In genomic region chr14:94615006-94615405, GRCm38 (mm10) we compare ENCODE assay signal across 23 mouse cellular contexts.
A peak's percentile ranks its signal among the peaks of the same experiment; 100 is the strongest.
DNase-seq lines count a peak whose midpoint lies in the region; ATAC-seq and TF ChIP-seq lines count a peak whose summit lies in the region.
"Had no signal": no experiment of that assay in that cellular context is flagged by ENCODE, and none has a peak within 500 bp of the region (broad histone marks: within the 10 kb centered on the region; RNA-seq: fewer than 3 reads in every experiment).

No protein-coding gene starts in this region.

- H3K27ac ChIP-seq in kidney, embryonic 15.5 days, result no peak overlapping the region
- H3K27ac ChIP-seq in limb, embryonic 14.5 days (replicated peaks; ENCODE audit: low read depth, low read length), result no peak overlapping the region
- H3K27ac ChIP-seq: embryonic facial prominence, embryonic 13.5 days; forebrain, embryonic 13.5 days; heart, embryonic 10.5 days; hindbrain, embryonic 13.5 days; hindbrain, postnatal 0 days had no signal

- H3K27me3 ChIP-seq in kidney, embryonic 15.5 days, result no peaks in the 10 kb centered on the region
- H3K27me3 ChIP-seq in limb, embryonic 14.5 days (ENCODE audit: control insufficient read depth, insufficient read depth, low read length), result no peaks in the 10 kb centered on the region
- H3K27me3 ChIP-seq: embryonic facial prominence, embryonic 13.5 days; forebrain, embryonic 13.5 days; hindbrain, embryonic 13.5 days had no signal

- H3K4me2 ChIP-seq in kidney, embryonic 15.5 days, result no peak overlapping the region
- no peak overlapping the region for H3K4me2 ChIP-seq in limb, embryonic 14.5 days (replicated peaks; ENCODE audit: low read depth, low read length, severe bottlenecking)
- H3K4me2 ChIP-seq: embryonic facial prominence, embryonic 13.5 days; forebrain, embryonic 13.5 days; hindbrain, embryonic 13.5 days had no signal

- no peaks in the 10 kb centered on the region for H3K36me3 ChIP-seq in kidney, embryonic 15.5 days
- no peaks in the 10 kb centered on the region for H3K36me3 ChIP-seq in limb, embryonic 14.5 days (ENCODE audit: control insufficient read depth, insufficient read depth, low read length)
- H3K36me3 ChIP-seq: embryonic facial prominence, embryonic 13.5 days; G1E; heart, embryonic 10.5 days; hindbrain, embryonic 13.5 days had no signal

- H3K9me3 ChIP-seq in kidney, embryonic 15.5 days (replicated peaks), result no peaks in the 10 kb centered on the region
- no peaks in the 10 kb centered on the region for H3K9me3 ChIP-seq in limb, embryonic 14.5 days (ENCODE audit: control insufficient read depth, low read length)
- H3K9me3 ChIP-seq: embryonic facial prominence, embryonic 13.5 days; forebrain, embryonic 13.5 days; heart, embryonic 10.5 days; hindbrain, embryonic 13.5 days had no signal

- peak; percentile 3 for DNase-seq in embryo, embryonic 10.5 days (ENCODE audit: low spot score)
- no peak for DNase-seq in embryo, embryonic 10 days (ENCODE audit: low spot score)
- DNase-seq in kidney, adult 11 months, result no peak
- DNase-seq in embryo, embryonic 11.5 days (ENCODE audit: low read depth, low spot score), result peak; percentile 7
- DNase-seq in limb, embryonic 14.5 days (ENCODE audit: low spot score), result peak; percentile 34
- DNase-seq in frontal cortex, postnatal 14 days (ENCODE audit: low spot score in 2 of 2), result no peak
- DNase-seq: adrenal gland, adult 8-10 months; adrenal gland, postnatal 36 days; B cell, adult 2 months; cerebellum, adult 2 months; cerebellum, postnatal 10 days; forebrain, postnatal 0 days; gastrocnemius, postnatal 10 days; heart, adult 18-20 months; heart, postnatal 14 days had no signal

- H3K9ac ChIP-seq in kidney, embryonic 15.5 days, result no peak overlapping the region
- H3K9ac ChIP-seq in limb, embryonic 14.5 days (ENCODE audit: low read depth, low read length, severe bottlenecking), result no peak overlapping the region
- H3K9ac ChIP-seq: embryonic facial prominence, embryonic 13.5 days; forebrain, embryonic 13.5 days; forebrain, postnatal 0 days; hindbrain, embryonic 13.5 days had no signal

- 0 out of 2 replicates have a peak, but pooled peaks have one; percentile 43 for ATAC-seq in kidney, embryonic 15.5 days (replicated peaks; ENCODE audit: low FRiP score)
- 0 out of 2 replicates have a peak, but pooled peaks have one; percentile 23 for ATAC-seq in limb, embryonic 14.5 days (ENCODE audit: low FRiP score, low read depth)
- ATAC-seq: CD4-positive, CD25-positive, alpha-beta regulatory T cell, adult 4 months; forebrain, embryonic 13.5 days; forebrain, postnatal 0 days; hindbrain, postnatal 0 days had no signal

- no peaks in the 10 kb centered on the region for H3K4me1 ChIP-seq in kidney, embryonic 15.5 days
- no peaks in the 10 kb centered on the region for H3K4me1 ChIP-seq in limb, embryonic 14.5 days (ENCODE audit: control insufficient read depth, insufficient read depth, low read length)
- H3K4me1 ChIP-seq: embryonic facial prominence, embryonic 13.5 days; forebrain, embryonic 13.5 days; heart, embryonic 10.5 days; hindbrain, embryonic 13.5 days had no signal

- TF ChIP-seq POLR2A in limb, embryonic 14.5 days (IDR thresholded peaks at IDR 0.05; ENCODE audit: borderline replicate concordance, extremely low read depth, insufficient read depth, insufficient read length), result no peak

- no peak overlapping the region for H3K4me3 ChIP-seq in kidney, embryonic 15.5 days (replicated peaks)
- no peak overlapping the region for H3K4me3 ChIP-seq in limb, embryonic 14.5 days (replicated peaks; ENCODE audit: low read length)
- H3K4me3 ChIP-seq: embryonic facial prominence, embryonic 13.5 days; forebrain, embryonic 13.5 days; heart, embryonic 10.5 days; hindbrain, embryonic 13.5 days had no signal

- WGBS in kidney, embryonic 15.5 days, result 32% methylated on average over 5 of the region's 5 CpGs
- 23% methylated on average over 5 of the region's 5 CpGs for WGBS in limb, embryonic 14.5 days

Comparison
In these comparisons a context has a peak if more than half of its experiments do, and no peak if none do; other contexts are left out.
1. DNase-seq: peak in embryo, embryonic 10.5 days (single experiment), embryo, embryonic 11.5 days (single experiment) and limb, embryonic 14.5 days (single experiment); none in embryo, embryonic 10 days (single experiment), kidney, adult 11 months (single experiment) and frontal cortex, postnatal 14 days (0 of 2).